Mouse (Mus musculus) neural tube, embryonic 15.5 days (tissue): ENCODE measurements around the gene Erf. TPM values are rescaled to one million over a fixed set of nuclear protein-coding genes. Genes with fewer than 3 reads are reported as not detected.

Source experiments
- ATAC-seq: fragments of 200-750 bp; cut with Nextera tagmentation; 2 replicates; pipeline ENCODE4 v1.8.0; 2017; ENCODE audit warnings: mild to moderate bottlenecking, moderate TSS enrichment, moderate library complexity; ENCODE audit not compliant: low FRiP score
- H3K27ac ChIP-seq: fragments of 300-500 bp; sonication (generic); replicated peaks from 2 replicates; pipeline ENCODE4 v1.5.1; 2015; ENCODE audit warnings: mild to moderate bottlenecking, inconsistent platforms
- H3K27me3 ChIP-seq: fragments of 300-500 bp; sonication (generic); replicated peaks from 2 replicates; pipeline ENCODE4 v1.6.1; 2015; ENCODE audit warnings: inconsistent platforms
- H3K36me3 ChIP-seq: fragments of 300-500 bp; sonication (generic); 2 replicates; pipeline ENCODE4 v1.6.1; 2015; ENCODE audit warnings: inconsistent platforms
- H3K4me1 ChIP-seq: fragments of 300-500 bp; sonication (generic); 2 replicates; pipeline ENCODE4 v1.6.1; 2015; ENCODE audit warnings: inconsistent platforms
- H3K4me2 ChIP-seq: fragments of 300-500 bp; sonication (generic); 2 replicates; pipeline ENCODE4 v1.6.1; 2015; ENCODE audit warnings: inconsistent platforms, mild to moderate bottlenecking, moderate library complexity
- H3K4me3 ChIP-seq: fragments of 300-500 bp; sonication (generic); replicated peaks from 2 replicates; pipeline ENCODE4 v1.5.1; 2015; ENCODE audit warnings: mild to moderate bottlenecking, inconsistent platforms
- H3K9ac ChIP-seq: fragments of 300-500 bp; sonication (generic); replicated peaks from 2 replicates; pipeline ENCODE4 v1.6.1; 2015; ENCODE audit warnings: mild to moderate bottlenecking, inconsistent platforms
- H3K9me3 ChIP-seq: fragments of 300-500 bp; sonication (generic); replicated peaks from 2 replicates; pipeline ENCODE4 v1.6.1; 2016; ENCODE audit warnings: inconsistent platforms
- WGBS: fragments of 180-500 bp; shearing (Covaris S2); methylation state at CpG from one replicate; pipeline ENCODE4 v1.1.7; 2015; ENCODE audit warnings: mixed read lengths; 5-methylcytosine and 5-hydroxymethylcytosine counted together
- polyA plus RNA-seq: library from polyadenylated mRNA; unstranded; fragments of >200 nt; fragmentation: Nextera tagmentation; extraction: Ambion mirVana; gene quantifications from 2 replicates; pipeline ENCODE4 v1.2.1, GENCODE M21; 2015

Gene Erf
- polyA plus RNA-seq, 1 experiment from 2014 or later = 3.7 TPM

DNA sequence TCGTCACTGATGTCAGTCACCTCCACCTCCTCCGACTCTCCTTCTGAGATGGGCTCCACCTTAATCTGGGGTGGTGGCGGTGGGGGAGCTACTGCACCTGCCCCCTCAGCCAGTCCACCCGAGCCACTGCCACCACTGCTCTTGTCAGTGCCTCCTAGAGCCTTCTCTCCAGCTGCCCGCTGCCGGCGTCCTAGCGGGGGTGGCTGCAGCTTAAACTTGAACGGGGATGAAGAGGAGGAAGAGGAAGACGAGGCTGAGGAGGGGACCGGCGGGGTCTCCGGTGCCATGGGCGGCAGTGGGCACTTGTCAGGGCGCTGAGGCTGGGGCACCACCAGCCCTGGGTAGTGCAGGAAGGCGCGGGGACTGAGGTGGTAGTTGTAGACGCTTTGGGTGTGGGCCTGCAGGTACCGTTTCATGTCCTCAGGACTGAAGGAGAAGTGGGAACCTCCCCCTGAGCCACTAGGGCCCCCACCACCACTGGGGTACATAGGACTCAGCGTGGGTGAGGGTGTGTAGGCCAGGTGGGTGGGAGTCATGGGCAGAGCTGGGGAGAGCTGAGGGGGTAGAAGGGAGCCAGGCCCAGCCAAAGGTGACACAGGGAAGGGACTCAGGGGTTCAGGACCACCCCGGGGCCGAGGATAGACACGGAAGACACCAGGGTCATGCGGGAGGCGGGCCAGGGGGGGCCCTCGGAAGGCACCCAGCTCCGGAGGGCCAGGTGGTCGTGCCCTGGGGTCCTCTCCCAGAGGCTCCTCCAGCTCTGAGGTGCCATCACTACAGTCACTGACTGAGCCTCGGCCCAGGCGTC lies 5.8 kb downstream of the Erf start:
- no peaks in the 10 kb centered on the region for H3K9me3 ChIP-seq
- no peaks in the 10 kb centered on the region for H3K27me3 ChIP-seq
- no peak overlapping the region for H3K9ac ChIP-seq
- no peak overlapping the region for H3K27ac ChIP-seq
- 94% methylated on average over 30 of the region's 30 CpGs for WGBS
- H3K36me3 ChIP-seq = no peaks in the 10 kb centered on the region
- no peak overlapping the region for H3K4me2 ChIP-seq
- ATAC-seq = no peak
- H3K4me3 ChIP-seq = no peak overlapping the region
- peaks cover 59% of the 10 kb centered on the region for H3K4me1 ChIP-seq

DNA sequence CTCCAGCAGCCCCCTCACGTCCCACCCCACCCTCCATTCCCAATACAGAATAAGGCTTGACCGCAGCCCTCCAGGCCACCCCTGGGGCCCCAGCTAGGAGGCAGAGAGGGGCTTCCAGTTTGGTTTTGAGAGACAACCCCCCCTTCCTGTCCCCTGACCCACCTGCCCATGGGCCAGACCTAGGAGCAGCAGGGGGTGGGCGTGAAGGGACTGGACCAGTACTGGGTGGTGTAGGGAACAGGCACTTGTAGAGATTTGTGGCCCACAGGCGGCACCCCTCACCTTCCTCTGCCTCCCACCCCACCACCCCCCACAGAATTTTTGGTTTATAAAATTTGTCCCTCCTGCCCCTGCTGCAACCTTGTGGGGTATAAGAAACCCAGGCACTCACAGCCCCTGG lies 7.2 kb downstream of the Erf start:
- Histone ChIP-seq H3K4me1 (peaks cover 57% of the 10 kb centered on the region), H3K27me3 (no peaks in the 10 kb centered on the region), H3K9ac (no peak overlapping the region), H3K4me3 (no peak overlapping the region), H3K4me2 (no peak overlapping the region), H3K9me3 (no peaks in the 10 kb centered on the region), H3K27ac (no peak overlapping the region), H3K36me3 (no peaks in the 10 kb centered on the region)
- ATAC-seq = no peak
- WGBS = 96% methylated on average over 4 of the region's 4 CpGs

DNA sequence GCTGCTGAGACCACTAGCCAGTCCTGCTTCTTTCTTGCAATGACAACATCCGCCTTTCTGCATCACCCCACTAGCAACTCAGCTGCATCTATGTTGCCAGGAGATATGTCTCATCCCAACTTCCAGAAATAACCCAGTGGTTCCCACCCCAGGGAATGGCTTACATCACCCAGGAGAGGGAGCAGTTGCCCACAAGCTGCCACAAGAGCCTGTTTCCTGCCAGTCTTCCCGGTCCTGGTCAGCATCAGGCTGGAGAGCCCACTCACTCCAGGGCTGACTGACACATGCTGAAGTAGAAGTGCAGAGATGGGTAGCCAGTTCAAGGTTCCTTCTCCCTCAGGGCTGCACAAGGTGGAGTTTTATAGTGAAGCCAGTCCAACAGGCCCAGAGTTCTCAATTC lies 9.5 kb downstream of the Erf start:
- no peak for ATAC-seq
- Histone ChIP-seq H3K4me3 (no peak overlapping the region), H3K4me2 (no peak overlapping the region), H3K9me3 (no peaks in the 10 kb centered on the region), H3K4me1 (peaks cover 44% of the 10 kb centered on the region), H3K36me3 (no peaks in the 10 kb centered on the region), H3K9ac (no peak overlapping the region), H3K27me3 (no peaks in the 10 kb centered on the region), H3K27ac (no peak overlapping the region)
- WGBS = 23% methylated on average over 2 of the region's 2 CpGs

DNA sequence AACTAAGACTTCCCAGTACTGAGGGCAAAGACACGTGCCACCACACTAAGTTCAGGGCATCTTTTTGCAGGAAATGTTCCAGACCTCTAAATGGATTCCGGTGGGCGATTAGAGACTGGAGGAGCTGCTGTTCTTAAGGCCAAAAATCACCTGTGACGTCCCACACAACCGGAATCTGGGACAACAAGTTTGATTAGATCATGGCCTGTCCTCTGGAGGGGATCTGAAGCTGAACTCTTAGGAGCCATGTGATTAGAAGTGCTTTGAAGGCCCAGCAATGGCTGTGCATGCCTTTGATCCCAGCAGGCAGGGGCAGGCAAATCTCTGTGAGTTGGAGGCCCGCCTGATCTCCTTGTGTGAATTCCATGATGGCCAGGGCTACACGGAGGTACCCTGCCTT lies 9.9 kb downstream of the Erf start:
- Histone ChIP-seq H3K27me3 (no peaks in the 10 kb centered on the region), H3K36me3 (no peaks in the 10 kb centered on the region), H3K4me3 (no peak overlapping the region), H3K27ac (no peak overlapping the region), H3K4me2 (no peak overlapping the region), H3K9ac (no peak overlapping the region), H3K9me3 (no peaks in the 10 kb centered on the region), H3K4me1 (peaks cover 44% of the 10 kb centered on the region)
- 61% methylated on average over 7 of the region's 7 CpGs for WGBS
- ATAC-seq = no peak

DNA sequence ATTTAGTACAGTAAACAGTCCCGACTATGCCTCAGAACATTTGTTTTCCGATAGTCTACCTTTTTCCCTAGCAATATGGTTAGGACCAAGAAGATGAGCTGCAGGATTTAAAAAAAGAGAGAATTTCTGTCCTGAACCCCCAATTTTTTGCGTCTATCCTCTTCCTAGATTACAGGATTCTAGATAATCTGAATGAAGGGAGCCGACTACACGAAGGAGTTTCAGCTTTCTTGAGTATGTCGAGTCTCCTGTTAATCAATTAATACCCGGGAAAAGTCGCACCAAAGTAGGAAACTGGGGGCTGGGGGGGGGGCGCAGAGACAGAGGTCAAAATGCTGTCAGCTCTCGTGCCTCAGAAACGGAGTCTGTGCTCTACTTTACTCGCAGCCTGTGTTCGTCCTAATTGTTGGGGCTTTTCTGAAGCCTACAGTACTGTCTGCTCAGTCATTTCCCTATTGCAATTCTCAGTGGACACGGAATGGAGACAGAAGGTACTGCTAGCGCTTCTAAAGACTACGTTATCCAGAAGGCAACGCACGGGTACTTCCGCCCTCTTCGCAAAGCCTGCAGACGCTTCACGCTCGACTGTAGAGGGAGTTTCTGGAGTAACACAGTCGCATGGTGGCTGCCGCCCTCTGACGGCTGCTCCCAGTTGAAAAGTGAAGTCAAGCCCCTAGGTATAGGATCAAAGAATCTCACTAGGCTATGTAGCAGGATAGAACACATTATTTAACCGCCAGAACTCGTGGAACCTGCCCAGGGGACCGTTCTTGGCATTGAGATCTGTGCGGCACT lies 11.5 kb downstream of the Erf start:
- ATAC-seq = peak; percentile 62
- Histone ChIP-seq H3K9me3 (no peaks in the 10 kb centered on the region), H3K27me3 (no peaks in the 10 kb centered on the region), H3K4me2 (peak overlapping the region; percentile 80), H3K36me3 (peaks cover 8% of the 10 kb centered on the region), H3K4me1 (peaks cover 49% of the 10 kb centered on the region), H3K27ac (peak overlapping the region; percentile 88), H3K4me3 (peak overlapping the region; percentile 86), H3K9ac (peak overlapping the region; percentile 34; the same call in 1 of the 2 replicates)
- WGBS = 4% methylated on average over 30 of the region's 30 CpGs

DNA sequence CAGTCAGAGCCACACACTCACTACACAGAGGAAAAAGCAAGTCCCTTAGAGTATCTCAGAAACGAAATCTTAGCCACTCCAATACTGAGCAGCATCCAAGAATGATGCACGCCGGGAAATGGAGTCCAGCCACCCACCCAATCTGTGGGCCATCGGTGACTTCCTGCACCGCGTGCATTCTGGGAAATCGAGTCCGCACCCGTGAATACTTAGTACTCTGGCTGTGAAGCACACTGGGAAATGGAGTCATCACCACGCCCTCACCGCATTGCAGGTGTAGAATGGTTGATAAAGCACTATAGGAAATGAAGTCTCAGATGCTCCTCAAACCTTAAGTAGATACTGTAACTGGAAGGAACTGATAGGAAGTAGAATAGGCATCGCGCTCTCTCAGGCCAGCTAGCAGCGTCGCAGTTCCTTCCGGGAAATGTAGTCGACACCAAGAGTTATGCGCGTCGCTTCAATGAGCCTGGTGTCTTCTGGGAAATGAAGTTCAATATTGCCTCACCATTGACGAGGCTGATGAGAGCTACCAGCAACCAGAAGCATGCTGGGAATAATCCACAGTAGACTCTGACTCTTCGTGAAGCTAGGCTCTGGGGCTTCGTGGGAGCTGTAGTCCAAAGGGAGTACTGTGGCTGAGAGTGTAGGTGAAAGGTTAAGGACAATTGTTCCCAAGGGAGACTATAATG lies 12.4 kb downstream of the Erf start:
- H3K4me1 ChIP-seq = peaks cover 51% of the 10 kb centered on the region
- no peaks in the 10 kb centered on the region for H3K9me3 ChIP-seq
- ATAC-seq = peak; percentile 92
- H3K4me3 ChIP-seq = peak overlapping the region; percentile 86
- H3K9ac ChIP-seq = peak overlapping the region; percentile 28; the same call in 1 of the 2 replicates
- H3K4me2 ChIP-seq = peak overlapping the region; percentile 80
- WGBS = under 1% methylated on average over 23 of the region's 23 CpGs
- H3K27me3 ChIP-seq = no peaks in the 10 kb centered on the region
- H3K36me3 ChIP-seq = peaks cover 17% of the 10 kb centered on the region
- peak overlapping the region; percentile 88 for H3K27ac ChIP-seq

DNA sequence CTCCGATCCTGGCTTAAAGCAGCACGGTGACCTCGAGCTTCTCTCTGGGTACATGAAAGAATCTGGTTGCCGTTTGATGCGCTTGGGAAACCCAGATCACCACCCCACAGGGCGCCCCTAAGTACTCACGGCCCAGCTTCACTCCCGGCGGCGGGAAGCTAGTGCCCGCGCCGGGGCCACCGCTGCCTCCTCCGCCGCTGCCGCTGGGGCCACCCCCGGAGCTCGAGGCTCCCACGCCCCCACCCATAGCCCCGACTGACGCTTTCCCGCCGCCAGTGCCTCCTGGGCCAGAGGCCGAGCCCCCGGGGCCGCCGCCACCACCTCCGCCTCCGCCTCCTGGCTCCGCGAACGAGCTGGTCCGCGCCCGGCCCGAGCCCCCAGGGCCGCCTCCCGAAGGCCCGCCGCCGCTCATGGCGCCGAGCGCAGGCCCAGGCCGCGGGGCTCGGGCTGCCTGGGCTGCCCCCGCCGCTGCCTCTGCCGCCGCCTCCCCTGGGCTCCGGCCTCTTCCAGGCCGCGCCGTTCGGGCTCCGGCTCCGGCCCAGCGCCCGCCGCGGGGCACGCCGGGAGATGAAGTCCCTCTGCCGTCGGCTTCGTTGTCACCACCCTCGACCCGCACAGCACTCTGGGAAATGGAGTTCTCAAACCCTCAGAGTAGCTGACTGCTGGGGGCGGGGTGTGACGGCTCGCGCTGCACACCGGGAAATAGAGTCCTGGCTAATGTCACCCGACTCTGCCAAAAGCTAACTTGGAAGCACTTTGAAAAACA lies 13.1 kb downstream of the Erf start, which contains the start of gene Gsk3a:
Gsk3a (minus strand) TSS at position 603 of the 766 bp plus-strand sequence.
- WGBS = under 1% methylated on average over 53 of the region's 76 CpGs
- H3K9ac ChIP-seq = peak within 1 kb of the TSS; percentile 97
- peaks cover 51% of the 10 kb centered on the region for H3K4me1 ChIP-seq
- H3K36me3 ChIP-seq = peaks cover 24% of the 10 kb centered on the region
- no peaks in the 10 kb centered on the region for H3K27me3 ChIP-seq
- peak within 1 kb of the TSS; percentile 80 for H3K4me2 ChIP-seq
- H3K27ac ChIP-seq = peak within 1 kb of the TSS; percentile 88
- H3K9me3 ChIP-seq = no peaks in the 10 kb centered on the region
- ATAC-seq = peak; percentile 88
- peak within 1 kb of the TSS; percentile 86 for H3K4me3 ChIP-seq

DNA sequence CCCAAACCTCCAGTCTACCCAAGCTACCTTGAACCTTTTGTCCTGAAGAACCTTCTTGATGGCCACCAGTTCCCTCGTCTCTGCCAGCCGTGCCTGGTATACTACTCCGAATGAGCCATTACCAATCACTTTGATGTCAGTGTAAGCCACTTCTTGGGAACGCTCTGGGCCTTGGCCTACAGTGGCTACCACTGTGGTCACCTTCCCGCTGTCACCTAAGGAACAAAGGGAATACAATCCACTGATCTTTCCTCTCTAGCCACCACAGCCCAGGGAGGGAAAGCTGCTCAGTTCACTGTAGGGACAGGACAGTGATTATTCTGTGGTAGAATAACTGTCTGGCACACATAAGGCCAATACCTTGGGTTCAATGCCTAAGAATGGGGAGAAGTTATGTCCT lies 15.0 kb downstream of the Erf start:
- Histone ChIP-seq H3K27me3 (no peaks in the 10 kb centered on the region), H3K4me3 (no peak overlapping the region), H3K36me3 (peaks cover 43% of the 10 kb centered on the region), H3K9ac (no peak overlapping the region), H3K9me3 (no peaks in the 10 kb centered on the region), H3K27ac (no peak overlapping the region), H3K4me1 (peaks cover 42% of the 10 kb centered on the region), H3K4me2 (0 out of 2 replicates have a peak overlapping the region, but pooled peaks have one; percentile 80)
- no peak for ATAC-seq
- 90% methylated on average over 5 of the region's 5 CpGs for WGBS

DNA sequence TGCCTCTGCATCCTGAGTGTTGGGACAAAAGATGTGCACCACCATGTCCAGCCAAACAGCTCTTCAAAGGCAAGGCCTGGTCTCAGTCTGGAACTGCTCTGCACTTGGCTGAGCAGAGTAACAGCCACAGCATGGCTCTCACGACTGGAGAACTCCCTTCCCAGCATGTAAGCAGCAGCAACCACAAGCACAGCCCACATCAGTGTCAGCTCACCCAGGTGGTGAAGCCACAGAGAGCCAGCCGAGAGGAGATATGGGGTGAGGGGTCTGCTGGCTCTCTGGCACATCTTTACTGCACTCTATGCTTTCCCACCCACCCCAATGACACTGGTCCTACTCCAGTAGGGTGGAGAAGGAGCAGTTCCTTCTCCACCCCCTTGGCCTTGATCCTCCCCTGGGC lies 17.5 kb downstream of the Erf start:
- H3K36me3 ChIP-seq = peaks cover 68% of the 10 kb centered on the region
- H3K4me1 ChIP-seq = peaks cover 32% of the 10 kb centered on the region
- no peak overlapping the region for H3K9ac ChIP-seq
- WGBS = 80% methylated on average over 2 of the region's 2 CpGs
- H3K27ac ChIP-seq = no peak overlapping the region
- ATAC-seq = no peak
- no peak overlapping the region for H3K4me2 ChIP-seq
- no peaks in the 10 kb centered on the region for H3K9me3 ChIP-seq
- H3K4me3 ChIP-seq = no peak overlapping the region
- no peaks in the 10 kb centered on the region for H3K27me3 ChIP-seq

DNA sequence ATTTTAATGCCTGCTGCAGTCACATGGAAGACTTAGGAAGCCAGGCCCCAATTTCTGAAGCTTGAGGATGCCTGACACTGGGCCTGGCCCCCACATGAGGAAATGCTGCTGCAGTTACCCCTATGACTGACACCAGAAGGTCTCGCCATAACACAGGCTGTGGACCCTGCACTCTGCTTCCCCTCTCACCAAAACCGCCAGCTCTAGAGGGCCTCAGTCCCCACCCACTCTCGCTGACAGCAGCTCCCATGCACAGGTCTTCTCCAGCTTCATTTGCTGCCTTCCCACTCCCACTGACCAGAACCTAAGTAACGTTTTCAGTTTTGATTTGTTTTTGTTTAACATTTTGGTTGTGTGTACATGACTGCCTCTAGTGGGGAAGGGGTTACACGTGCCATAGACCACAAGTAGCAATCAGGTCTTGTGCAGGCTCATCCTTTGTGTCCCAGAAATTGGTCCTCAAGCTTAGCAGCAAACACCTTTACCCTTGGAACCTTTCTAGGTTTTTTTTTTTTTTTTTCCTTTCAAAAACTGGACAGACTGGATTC lies 18.4 kb downstream of the Erf start:
- Histone ChIP-seq H3K4me3 (no peak overlapping the region), H3K27me3 (no peaks in the 10 kb centered on the region), H3K4me2 (no peak overlapping the region), H3K27ac (no peak overlapping the region), H3K36me3 (peaks cover 77% of the 10 kb centered on the region), H3K9me3 (no peaks in the 10 kb centered on the region), H3K4me1 (peaks cover 35% of the 10 kb centered on the region), H3K9ac (no peak overlapping the region)
- WGBS = 61% methylated on average over 5 of the region's 5 CpGs
- ATAC-seq = no peak
